ENCODE assay signal across 12 mouse cellular contexts in genomic region chr15:94006082-94006481, GRCm38 (mm10).
"Had no signal": no experiment of that assay in that cellular context is flagged by ENCODE, and none has a peak within 500 bp of the region (broad histone marks: within the 10 kb centered on the region; RNA-seq: fewer than 3 reads in every experiment).

No protein-coding gene starts in this region.

- H3K9ac ChIP-seq: liver, embryonic 13.5 days; lung, embryonic 14.5 days had no signal

- H3K27ac ChIP-seq: kidney, postnatal 0 days; liver, embryonic 13.5 days; macrophage had no signal

- ATAC-seq: intestine, postnatal 0 days; lung, postnatal 0 days had no signal

- DNase-seq: kidney, adult 8-10 months; kidney, postnatal 36 days; layer of hippocampus, postnatal 36 days; liver, embryonic 13.5 days; midbrain, embryonic 14.5 days; thymus, adult 18-20 months; thymus, postnatal 36 days had no signal

- H3K4me3 ChIP-seq: liver, embryonic 13.5 days had no signal

- H3K4me2 ChIP-seq: liver, embryonic 13.5 days had no signal

- H3K4me1 ChIP-seq: liver, embryonic 13.5 days had no signal

- H3K9me3 ChIP-seq: liver, embryonic 13.5 days had no signal

- H3K36me3 ChIP-seq: liver, embryonic 13.5 days had no signal

- H3K27me3 ChIP-seq: liver, embryonic 13.5 days had no signal
